Mouse (Mus musculus): ENCODE results near the gene Dbf4. TPM values are rescaled to one million over a fixed set of nuclear protein-coding genes. Genes with fewer than 3 reads are reported as not detected.

Gene Dbf4
- polyA plus RNA-seq, 1 experiment from 2014 or later, result 47.2 TPM

DNA sequence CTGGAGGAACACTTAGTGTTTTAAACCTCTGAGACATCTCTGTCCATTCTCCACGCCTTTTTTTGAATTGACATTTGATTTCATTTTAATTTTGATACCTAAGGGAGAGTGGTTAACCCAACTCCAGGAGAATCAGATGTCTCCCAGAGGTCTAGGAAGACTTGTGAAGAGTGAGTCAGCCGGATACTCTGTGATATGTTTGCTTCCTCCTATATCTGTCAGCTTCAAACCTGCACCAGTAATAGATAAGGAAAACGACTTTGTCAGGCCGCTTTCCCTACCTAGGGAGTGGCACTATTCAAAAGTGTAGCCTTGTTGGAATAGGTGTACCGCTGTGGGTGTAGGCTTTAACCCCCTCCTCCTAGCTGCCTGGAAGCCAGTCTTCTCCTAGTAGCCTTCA, 53.7 kb downstream of the Dbf4 start:
- H3K36me3 ChIP-seq (ENCODE audit: control insufficient read depth, insufficient read depth, low read length), result no peaks in the 10 kb centered on the region
- ATAC-seq (replicated peaks; ENCODE audit: low FRiP score, low TSS enrichment, low read depth), result no peak
- H3K27me3 ChIP-seq (replicated peaks; ENCODE audit: control insufficient read depth, insufficient read depth, low read length), result 0 out of 2 replicates have a peak, but pooled peaks cover 7% of the 10 kb centered on the region
- H3K27ac ChIP-seq (ENCODE audit: low read depth), result no peak overlapping the region
- H3K4me1 ChIP-seq (replicated peaks; ENCODE audit: control insufficient read depth, insufficient read depth, low read length), result no peaks in the 10 kb centered on the region
- no peak overlapping the region for H3K9ac ChIP-seq (ENCODE audit: low read length)
- no peak for DNase-seq (ENCODE audit: low spot score)
- H3K4me3 ChIP-seq (ENCODE audit: low read depth, low read length), result no peak overlapping the region
- H3K9me3 ChIP-seq (ENCODE audit: control insufficient read depth, low read length), result no peaks in the 10 kb centered on the region
- no peak overlapping the region for H3K4me2 ChIP-seq (ENCODE audit: low read length)
- 76% methylated on average over 5 of the region's 5 CpGs for WGBS

DNA sequence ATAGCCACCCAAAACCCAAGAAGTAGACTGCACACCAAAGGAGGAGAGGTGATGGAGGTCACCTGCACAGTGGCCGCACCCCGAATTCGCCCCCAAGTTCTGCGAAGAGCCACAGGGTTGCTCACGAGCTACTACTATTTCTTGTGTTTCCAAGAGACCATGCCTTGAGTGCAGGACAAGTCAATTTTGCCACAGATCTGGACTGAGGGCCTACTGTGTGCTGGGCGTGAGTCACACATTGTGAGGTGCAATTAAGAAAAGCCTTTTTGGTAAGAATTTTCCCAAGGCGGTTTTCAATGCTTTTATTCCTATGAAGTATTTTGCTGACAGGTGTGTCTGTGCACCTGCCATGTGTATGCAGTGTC, 54.2 kb downstream of the Dbf4 start:
- 0 out of 2 replicates have a peak, but pooled peaks cover 7% of the 10 kb centered on the region for H3K27me3 ChIP-seq (replicated peaks; ENCODE audit: control insufficient read depth, insufficient read depth, low read length)
- ATAC-seq (replicated peaks; ENCODE audit: low FRiP score, low TSS enrichment, low read depth) (peak; percentile 26; the same call in 1 of the 2 replicates), DNase-seq (ENCODE audit: low spot score) (no peak)
- H3K4me1 ChIP-seq (replicated peaks; ENCODE audit: control insufficient read depth, insufficient read depth, low read length), result no peaks in the 10 kb centered on the region
- no peak overlapping the region for H3K9ac ChIP-seq (ENCODE audit: low read length)
- H3K27ac ChIP-seq (ENCODE audit: low read depth), result no peak overlapping the region
- H3K9me3 ChIP-seq (ENCODE audit: control insufficient read depth, low read length), result no peaks in the 10 kb centered on the region
- peak overlapping the region; percentile 72 for H3K4me2 ChIP-seq (ENCODE audit: low read length)
- H3K36me3 ChIP-seq (ENCODE audit: control insufficient read depth, insufficient read depth, low read length), result no peaks in the 10 kb centered on the region
- WGBS, result 39% methylated on average over 7 of the region's 7 CpGs
- H3K4me3 ChIP-seq (ENCODE audit: low read depth, low read length), result peak overlapping the region; percentile 62

DNA sequence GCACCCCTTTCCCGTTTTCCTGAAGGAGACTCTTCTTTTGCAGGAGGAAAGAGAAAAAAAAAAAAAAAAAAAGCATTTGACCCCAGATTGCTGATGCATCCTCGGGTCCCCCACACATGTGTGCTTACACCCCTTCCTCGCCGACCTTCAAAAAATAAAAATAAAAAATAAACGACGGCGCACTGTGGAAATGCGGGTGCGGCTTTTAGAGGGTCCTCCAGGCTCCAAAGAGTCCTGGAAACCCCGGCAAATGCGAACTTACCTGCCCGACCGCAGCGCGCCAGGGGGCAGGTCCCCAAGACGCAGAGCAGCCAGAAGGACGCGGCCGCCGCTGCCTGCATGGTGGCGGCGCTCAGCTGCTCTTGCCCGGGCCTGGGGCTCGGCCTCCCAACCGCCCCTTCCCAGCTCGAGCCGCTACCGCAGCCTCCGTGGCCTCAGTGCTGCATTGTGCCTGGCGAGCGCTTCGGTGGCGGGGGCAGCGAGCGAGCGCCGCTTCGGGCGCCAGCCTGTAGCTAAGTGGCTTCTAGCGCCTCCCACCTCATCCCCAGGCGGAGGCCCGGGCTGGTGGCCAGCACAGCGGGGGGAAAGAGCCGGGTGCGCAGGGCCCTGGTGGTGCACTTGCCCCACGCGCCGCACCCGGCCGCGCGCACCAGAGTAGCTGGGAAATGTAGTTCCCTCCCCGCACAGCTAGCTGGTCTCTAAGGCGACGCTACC, 54.7 kb downstream of the Dbf4 start, which contains the start of gene Adam22:
Adam22 (minus strand) TSS at position 547 of the 714 bp plus-strand sequence.
- peak within 1 kb of the TSS; percentile 55 for H3K9ac ChIP-seq (ENCODE audit: low read length)
- H3K27ac ChIP-seq (ENCODE audit: low read depth), result no peak within 1 kb of the TSS
- H3K27me3 ChIP-seq (replicated peaks; ENCODE audit: control insufficient read depth, insufficient read depth, low read length), result 0 out of 2 replicates have a peak, but pooled peaks cover 7% of the 10 kb centered on the region
- H3K4me3 ChIP-seq (ENCODE audit: low read depth, low read length), result peak within 1 kb of the TSS; percentile 62
- no peaks in the 10 kb centered on the region for H3K9me3 ChIP-seq (ENCODE audit: control insufficient read depth, low read length)
- DNase-seq (ENCODE audit: low spot score) (peak; percentile 83), ATAC-seq (replicated peaks; ENCODE audit: low FRiP score, low TSS enrichment, low read depth) (peak; percentile 85)
- peak within 1 kb of the TSS; percentile 72 for H3K4me2 ChIP-seq (ENCODE audit: low read length)
- H3K36me3 ChIP-seq (ENCODE audit: control insufficient read depth, insufficient read depth, low read length), result no peaks in the 10 kb centered on the region
- WGBS, result under 1% methylated on average over 55 of the region's 55 CpGs
- no peaks in the 10 kb centered on the region for H3K4me1 ChIP-seq (replicated peaks; ENCODE audit: control insufficient read depth, insufficient read depth, low read length)

DNA sequence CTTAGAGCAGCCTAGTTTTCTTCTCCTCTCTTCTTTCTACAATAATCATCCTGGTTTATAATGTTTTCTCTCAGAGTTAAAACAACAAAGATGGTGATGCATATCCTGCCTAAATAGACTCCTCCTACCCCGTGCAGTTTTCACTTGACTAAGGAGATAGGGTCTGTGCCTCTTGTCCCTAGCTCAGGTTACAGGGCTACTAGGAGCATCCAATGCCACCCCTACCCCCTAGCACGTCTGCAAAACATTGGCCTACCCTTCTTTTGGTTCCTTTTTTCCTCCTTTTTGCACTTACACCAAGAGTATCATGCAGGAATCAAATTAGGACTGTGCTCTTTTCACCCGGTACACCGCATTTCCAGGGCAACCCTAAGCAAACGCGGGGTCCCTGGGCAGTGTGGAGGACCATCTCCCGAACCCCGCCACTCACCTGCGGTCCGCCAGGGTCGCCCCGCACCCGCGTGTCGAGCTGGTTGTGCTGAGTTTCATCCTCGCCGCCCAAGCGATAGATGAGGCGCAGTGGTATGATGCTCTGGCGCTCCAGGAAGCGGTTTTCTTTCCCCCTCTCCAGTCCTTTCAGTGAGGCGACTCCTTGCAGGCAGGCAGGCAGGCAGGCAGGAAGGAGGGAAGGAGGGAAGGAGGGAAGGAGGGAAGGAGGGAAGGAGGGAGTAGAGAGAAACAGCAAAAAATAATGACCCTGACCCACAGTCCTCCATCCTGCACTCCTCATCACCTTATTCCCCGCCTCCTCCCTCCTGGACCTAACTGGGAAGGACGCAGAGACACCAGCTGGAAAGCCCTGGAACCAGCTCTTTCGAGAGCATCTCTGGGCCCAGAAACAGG, 55.5 kb downstream of the Dbf4 start:
- Histone ChIP-seq H3K27me3 (replicated peaks; ENCODE audit: control insufficient read depth, insufficient read depth, low read length) (0 out of 2 replicates have a peak, but pooled peaks cover 7% of the 10 kb centered on the region), H3K9ac (ENCODE audit: low read length) (peak overlapping the region; percentile 55), H3K36me3 (ENCODE audit: control insufficient read depth, insufficient read depth, low read length) (no peaks in the 10 kb centered on the region), H3K4me1 (replicated peaks; ENCODE audit: control insufficient read depth, insufficient read depth, low read length) (no peaks in the 10 kb centered on the region), H3K4me3 (ENCODE audit: low read depth, low read length) (peak overlapping the region; percentile 62), H3K4me2 (ENCODE audit: low read length) (peak overlapping the region; percentile 72), H3K27ac (ENCODE audit: low read depth) (no peak overlapping the region), H3K9me3 (ENCODE audit: control insufficient read depth, low read length) (no peaks in the 10 kb centered on the region)
- 2% methylated on average over 24 of the region's 25 CpGs for WGBS
- peak; percentile 6; the same call in 1 of the 2 replicates for ATAC-seq (replicated peaks; ENCODE audit: low FRiP score, low TSS enrichment, low read depth)
- peak; percentile 63 for DNase-seq (ENCODE audit: low spot score)

DNA sequence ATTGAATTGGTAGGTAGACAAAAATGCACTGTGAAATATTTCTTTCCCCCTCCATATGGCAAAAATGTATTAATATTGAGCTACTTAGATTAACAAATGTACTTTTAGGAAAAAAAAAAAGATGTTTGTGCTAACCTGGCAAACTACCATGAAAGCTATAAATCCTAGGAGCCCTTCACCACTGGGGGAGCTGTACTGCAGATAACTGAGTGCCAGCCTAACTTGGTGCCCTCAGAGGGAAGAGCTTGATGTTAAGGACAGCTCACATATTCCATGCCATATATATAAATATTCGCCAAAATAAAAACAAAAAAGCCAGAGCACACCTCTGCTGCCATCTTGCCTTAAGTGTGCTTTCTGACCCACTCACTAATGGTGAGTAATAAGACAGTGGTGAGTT, 60.2 kb downstream of the Dbf4 start:
- H3K4me3 ChIP-seq (ENCODE audit: low read depth, low read length), result no peak overlapping the region
- 0 out of 2 replicates have a peak, but pooled peaks cover 7% of the 10 kb centered on the region for H3K27me3 ChIP-seq (replicated peaks; ENCODE audit: control insufficient read depth, insufficient read depth, low read length)
- ATAC-seq (replicated peaks; ENCODE audit: low FRiP score, low TSS enrichment, low read depth) (no peak), DNase-seq (ENCODE audit: low spot score) (no peak)
- H3K36me3 ChIP-seq (ENCODE audit: control insufficient read depth, insufficient read depth, low read length), result no peaks in the 10 kb centered on the region
- no peak overlapping the region for H3K9ac ChIP-seq (ENCODE audit: low read length)
- no peak overlapping the region for H3K27ac ChIP-seq (ENCODE audit: low read depth)
- no peaks in the 10 kb centered on the region; the same call in 1 of the 2 replicates for H3K4me1 ChIP-seq (replicated peaks; ENCODE audit: control insufficient read depth, insufficient read depth, low read length)
- no peak overlapping the region for H3K4me2 ChIP-seq (ENCODE audit: low read length)
- WGBS, result 67% methylated on average over 1 of the region's 1 CpGs
- no peaks in the 10 kb centered on the region for H3K9me3 ChIP-seq (ENCODE audit: control insufficient read depth, low read length)

GRCm38 (mm10) chr5:8357677-8358076, 64.8 kb downstream of the Dbf4 start:
- no peaks in the 10 kb centered on the region for H3K9me3 ChIP-seq (ENCODE audit: control insufficient read depth, low read length)
- H3K27me3 ChIP-seq (replicated peaks; ENCODE audit: control insufficient read depth, insufficient read depth, low read length), result no peaks in the 10 kb centered on the region
- no peak for ATAC-seq (replicated peaks; ENCODE audit: low FRiP score, low TSS enrichment, low read depth)
- no peak overlapping the region for H3K27ac ChIP-seq (ENCODE audit: low read depth)
- H3K9ac ChIP-seq (ENCODE audit: low read length), result no peak overlapping the region
- no peak for DNase-seq (ENCODE audit: low spot score)
- no peak overlapping the region for H3K4me2 ChIP-seq (ENCODE audit: low read length)
- H3K4me1 ChIP-seq (replicated peaks; ENCODE audit: control insufficient read depth, insufficient read depth, low read length), result no peaks in the 10 kb centered on the region; the same call in 1 of the 2 replicates
- H3K4me3 ChIP-seq (ENCODE audit: low read depth, low read length), result no peak overlapping the region
- no peaks in the 10 kb centered on the region for H3K36me3 ChIP-seq (ENCODE audit: control insufficient read depth, insufficient read depth, low read length)
- 79% methylated on average over 8 of the region's 8 CpGs for WGBS

DNA sequence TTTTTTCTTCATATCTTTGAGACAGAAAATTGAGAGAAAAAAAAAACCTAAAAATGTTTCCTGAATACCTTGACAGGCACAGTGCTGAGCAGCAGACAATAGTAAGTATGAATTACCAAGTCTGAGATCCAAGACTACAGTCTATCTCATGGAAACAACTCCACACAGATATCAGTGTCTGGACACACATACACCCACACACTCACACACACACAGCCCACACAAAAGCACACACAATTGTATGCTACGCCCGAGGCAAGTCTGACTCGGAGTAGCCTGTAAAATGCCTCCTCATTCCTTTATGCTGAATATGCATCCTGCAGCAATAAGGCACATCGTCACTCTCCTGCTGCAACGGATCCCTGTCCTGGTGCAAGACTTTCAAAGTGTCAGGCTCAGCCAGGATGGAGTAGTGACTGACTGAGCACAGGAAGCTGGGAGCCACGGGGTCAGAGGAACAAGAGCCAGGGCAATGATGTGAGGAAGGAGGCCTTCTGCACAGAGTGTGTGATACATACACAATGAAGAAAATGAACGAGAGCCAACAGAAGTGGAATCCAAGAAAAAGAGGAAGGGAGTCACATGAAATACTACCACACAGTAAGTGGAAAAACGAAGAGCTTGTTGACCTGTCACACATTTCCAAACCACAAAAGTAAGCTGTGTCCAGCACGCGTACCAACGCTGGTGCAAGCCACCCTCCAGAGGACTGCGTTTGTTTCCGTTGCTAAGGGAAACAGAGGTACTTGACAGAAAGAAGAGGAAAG, 65.4 kb downstream of the Dbf4 start:
- Histone ChIP-seq H3K27ac (ENCODE audit: low read depth) (no peak overlapping the region), H3K9me3 (ENCODE audit: control insufficient read depth, low read length) (no peaks in the 10 kb centered on the region), H3K4me3 (ENCODE audit: low read depth, low read length) (no peak overlapping the region), H3K4me2 (ENCODE audit: low read length) (no peak overlapping the region), H3K9ac (ENCODE audit: low read length) (no peak overlapping the region), H3K4me1 (replicated peaks; ENCODE audit: control insufficient read depth, insufficient read depth, low read length) (no peaks in the 10 kb centered on the region; the same call in 1 of the 2 replicates), H3K27me3 (replicated peaks; ENCODE audit: control insufficient read depth, insufficient read depth, low read length) (no peaks in the 10 kb centered on the region), H3K36me3 (ENCODE audit: control insufficient read depth, insufficient read depth, low read length) (no peaks in the 10 kb centered on the region)
- ATAC-seq (replicated peaks; ENCODE audit: low FRiP score, low TSS enrichment, low read depth) (no peak), DNase-seq (ENCODE audit: low spot score) (no peak)
- 39% methylated on average over 13 of the region's 13 CpGs for WGBS

DNA sequence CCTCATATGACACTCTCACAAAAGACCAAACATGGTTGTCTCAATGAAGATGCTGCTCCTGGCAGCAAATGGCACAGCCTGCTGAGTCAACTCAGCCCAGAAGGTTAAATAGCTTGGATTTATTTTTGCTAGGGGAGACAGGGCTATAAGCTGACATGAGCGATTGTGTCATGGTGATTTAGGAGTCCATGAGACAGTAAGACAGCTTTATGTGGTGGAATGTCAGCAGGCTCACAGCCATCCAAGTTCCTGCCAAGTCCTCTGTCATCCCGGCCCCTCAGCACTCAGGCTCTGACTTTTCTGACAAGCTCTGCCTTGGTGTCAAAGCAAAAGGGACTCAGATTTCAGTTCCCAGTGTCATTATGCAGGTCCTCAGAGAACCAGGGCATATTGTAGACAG, 66.2 kb downstream of the Dbf4 start:
- Histone ChIP-seq H3K9me3 (ENCODE audit: control insufficient read depth, low read length) (no peaks in the 10 kb centered on the region), H3K4me2 (ENCODE audit: low read length) (no peak overlapping the region), H3K27me3 (replicated peaks; ENCODE audit: control insufficient read depth, insufficient read depth, low read length) (no peaks in the 10 kb centered on the region), H3K4me1 (replicated peaks; ENCODE audit: control insufficient read depth, insufficient read depth, low read length) (no peaks in the 10 kb centered on the region; the same call in 1 of the 2 replicates), H3K9ac (ENCODE audit: low read length) (no peak overlapping the region), H3K27ac (ENCODE audit: low read depth) (no peak overlapping the region), H3K4me3 (ENCODE audit: low read depth, low read length) (no peak overlapping the region), H3K36me3 (ENCODE audit: control insufficient read depth, insufficient read depth, low read length) (no peaks in the 10 kb centered on the region)
- WGBS, result 46% methylated on average over 2 of the region's 2 CpGs
- DNase-seq (ENCODE audit: low spot score) (no peak), ATAC-seq (replicated peaks; ENCODE audit: low FRiP score, low TSS enrichment, low read depth) (no peak)

Data from intestine, embryonic 14.5 days (tissue).